Mouse (Mus musculus) kidney, postnatal 4 days (tissue): ENCODE data around the gene Paf1.
"Not testable (repeated sequence)": the region's sequence is repeated elsewhere in the genome, so short reads cannot be mapped to it uniquely, and the experiment has no call there.

Experiments
- DNase-seq, 2 experiments: peaks; one replicate each; pipeline ENCODE4 v3.0.0; 2021; ENCODE audit warnings: mixed read lengths in 2 of 2

Gene Paf1

GRCm38 (mm10) chr7:28386007-28386406, 6.7 kb upstream of the Paf1 start:
- DNase-seq, result peak in 1 of 2 experiments; percentile 37

- peak; percentile 94 to 95 for DNase-seq
Observed at GRCm38 (mm10) chr7:28386462-28386861, 6.3 kb upstream of the Paf1 start.

GRCm38 (mm10) chr7:28386877-28387276, 5.9 kb upstream of the Paf1 start:
- not testable (repeated sequence) for DNase-seq

- DNase-seq, result not testable (repeated sequence)
Observed at GRCm38 (mm10) chr7:28387384-28387783, 5.4 kb upstream of the Paf1 start.

GRCm38 (mm10) chr7:28390331-28390730, 2.4 kb upstream of the Paf1 start:
- DNase-seq, result no peak

GRCm38 (mm10) chr7:28393272-28393951, 661 bp downstream of the Paf1 start:
- DNase-seq, result no peak

- DNase-seq, result no peak
Observed at GRCm38 (mm10) chr7:28395425-28395824, 2.7 kb downstream of the Paf1 start.

- peak; percentile 49 to 60 for DNase-seq
Observed at GRCm38 (mm10) chr7:28398000-28398399, 5.2 kb downstream of the Paf1 start.

- no peak for DNase-seq
Observed at GRCm38 (mm10) chr7:28398696-28399340, 6.1 kb downstream of the Paf1 start.

- DNase-seq, result no peak
Observed at GRCm38 (mm10) chr7:28401030-28401429, 8.3 kb downstream of the Paf1 start.

- no peak for DNase-seq
Observed at GRCm38 (mm10) chr7:28401942-28402341, 9.2 kb downstream of the Paf1 start.

- DNase-seq, result peak; percentile 60 to 74
Observed at GRCm38 (mm10) chr7:28410841-28411475, 18.2 kb downstream of the Paf1 start.

GRCm38 (mm10) chr7:28412826-28413225, 20.1 kb downstream of the Paf1 start:
- DNase-seq, result no peak

GRCm38 (mm10) chr7:28417368-28417767, 24.6 kb downstream of the Paf1 start:
- DNase-seq, result no peak

GRCm38 (mm10) chr7:28418096-28418670, 25.4 kb downstream of the Paf1 start:
- peak; percentile 50 to 66 for DNase-seq

GRCm38 (mm10) chr7:28419416-28419815, 26.7 kb downstream of the Paf1 start:
- no peak for DNase-seq

GRCm38 (mm10) chr7:28423018-28423417, 30.3 kb downstream of the Paf1 start:
- no peak for DNase-seq

GRCm38 (mm10) chr7:28427738-28428137, 35.0 kb downstream of the Paf1 start:
- no peak for DNase-seq

GRCm38 (mm10) chr7:28430512-28430911, 37.8 kb downstream of the Paf1 start:
- DNase-seq, result no peak

GRCm38 (mm10) chr7:28432252-28432651, 39.5 kb downstream of the Paf1 start:
- no peak for DNase-seq

- peak; percentile 30 to 33 for DNase-seq
Observed at GRCm38 (mm10) chr7:28435660-28436259, 43.0 kb downstream of the Paf1 start.

- DNase-seq, result peak; percentile 100
Observed at GRCm38 (mm10) chr7:28436271-28436904, 43.6 kb downstream of the Paf1 start.
